Mouse (Mus musculus): ENCODE results near the gene Zfp507.

DNA sequence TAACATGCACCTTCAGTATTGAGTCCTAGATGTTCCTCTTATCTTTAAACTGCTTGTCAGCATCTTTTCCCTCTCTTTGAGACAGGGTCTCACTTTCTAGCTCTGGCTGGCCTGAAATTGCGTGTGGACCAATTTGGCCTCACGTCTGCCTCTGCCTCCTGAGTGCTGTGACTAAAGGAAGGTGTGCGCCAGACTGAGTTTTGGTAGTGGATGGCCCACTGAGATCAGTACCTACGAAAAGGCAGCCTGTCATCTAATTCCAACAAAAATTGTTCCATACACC, 48.0 kb downstream of the Zfp507 start:
- no peak for TF ChIP-seq CTCF (IDR thresholded peaks at IDR 0.05; ENCODE audit: control insufficient read depth, insufficient read depth, insufficient replicate concordance, low read depth, low read length)
- TF ChIP-seq POLR2A (IDR thresholded peaks at IDR 0.05; ENCODE audit: control insufficient read depth, low read depth, low read length) = no peak
